Mouse (Mus musculus) E14TG2a.4 (cell line): ENCODE measurements around the gene Eprs.

Experiments
- CTCF ChIP-seq: conservative IDR thresholded peaks from 2 replicates; pipeline ENCODE4 v1.5.1; 2014; ENCODE audit warnings: low read length
- POU5F1 ChIP-seq: IDR thresholded peaks from 2 replicates; pipeline ENCODE4 v1.6.1; 2014; ENCODE audit warnings: low read length, borderline replicate concordance

DNA sequence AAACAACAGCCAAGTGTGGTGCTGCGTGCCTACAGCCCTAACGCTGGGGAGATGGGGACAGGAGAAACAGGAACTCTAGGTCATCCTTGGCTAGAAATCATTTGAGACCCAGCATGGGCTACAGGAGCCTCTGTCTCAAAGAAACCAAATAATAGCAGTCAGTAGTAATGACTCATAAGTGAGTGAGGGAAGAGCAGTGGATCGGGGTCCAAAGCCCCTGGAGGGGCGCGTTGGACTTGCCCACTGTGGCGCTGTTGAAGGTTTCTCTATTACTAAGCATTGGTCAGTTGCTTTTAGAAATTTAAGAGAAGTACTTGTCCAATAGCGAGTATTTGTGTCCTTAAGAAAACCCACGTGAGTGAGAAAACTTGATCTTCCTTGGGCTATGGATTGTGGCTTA lies 9.5 kb upstream of the Eprs start:
- TF ChIP-seq CTCF (no peak), POU5F1 (no peak)
